Mouse (Mus musculus) spleen, postnatal 0 days (tissue): ENCODE data around the gene Bmt2. TPM values are rescaled to one million over a fixed set of nuclear protein-coding genes. Genes with fewer than 3 reads are reported as not detected.

ENCODE experiments used
- polyA plus RNA-seq: library from polyadenylated mRNA; unstranded; fragments of >200 nt; fragmentation: Nextera tagmentation; extraction: Ambion mirVana; gene quantifications from 2 replicates; pipeline ENCODE4 v1.2.1, GENCODE M21; 2015

Gene Bmt2
- polyA plus RNA-seq, result 4.5 and 5.1 TPM in 2 replicates

DNA sequence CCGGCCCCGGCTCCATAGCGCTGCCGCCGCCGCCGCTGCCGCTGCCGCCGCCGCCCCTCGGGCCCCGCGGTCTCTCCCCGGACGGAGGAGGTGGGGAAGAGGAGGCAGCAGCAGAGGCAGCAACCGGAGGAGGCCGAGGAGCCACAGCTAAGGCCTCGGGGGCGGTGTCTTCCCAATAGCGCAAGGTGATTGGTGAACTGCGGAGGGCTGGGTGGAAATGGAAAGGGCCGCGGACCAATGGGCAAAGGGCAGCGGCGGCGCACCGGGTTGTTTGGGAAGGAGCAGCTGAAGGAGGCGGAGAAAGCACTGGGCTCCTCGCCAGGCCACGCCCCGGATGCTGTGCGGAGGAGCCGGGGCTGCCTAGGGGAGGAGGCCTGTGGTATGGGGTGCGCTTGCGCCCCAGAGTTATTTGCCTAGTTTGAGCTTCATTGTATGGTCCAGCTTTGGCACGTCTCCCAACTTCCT is at the start of gene Bmt2:
Bmt2 (minus strand) TSS at position 149 of the 465 bp plus-strand sequence.

GRCm38 (mm10) chr6:13607621-13608493 is 69.9 kb downstream of the Bmt2 start, which contains the start of gene Tmem168:
Gene Tmem168 (minus strand): TSS chr6:13608100.

Other genes with a start within 250 kb of the Bmt2 start
- 16.9 and 19.9 TPM in 2 replicates for gene Tmem168, start 69.9 kb downstream of the Bmt2 start, polyA plus RNA-seq
- gene Gpr85, start 162.0 kb upstream of the Bmt2 start, polyA plus RNA-seq, result 0.43 and 0.57 TPM in 2 replicates
- gene 2610001J05Rik, start 193.6 kb upstream of the Bmt2 start, polyA plus RNA-seq, result 65.2 and 77.6 TPM in 2 replicates